Mouse (Mus musculus): ENCODE results near the gene Dpt. TPM values are rescaled to one million over a fixed set of nuclear protein-coding genes. Genes with fewer than 3 reads are reported as not detected.
A peak's percentile ranks its signal among the peaks of the same experiment; 100 is the strongest.

Dpt gene
- total and polyA plus RNA-seq, 3 experiments: not detected

- H3K79me2 ChIP-seq (replicated peaks; ENCODE audit: control insufficient read depth, extremely low read depth, insufficient read depth, poor library complexity, severe bottlenecking): no peaks in the 10 kb centered on the region
- peaks cover 0 to 10% of the 10 kb centered on the region in 2 experiments; a peak in 2 of 4 replicates for H3K4me1 ChIP-seq (ENCODE audit: control insufficient read depth in 1 of 2, insufficient read depth in 2 of 2)
- no peak overlapping the region for H3K4me2 ChIP-seq (ENCODE audit: insufficient read depth, low read depth, poor library complexity, severe bottlenecking)
- H3K27ac ChIP-seq (ENCODE audit: insufficient read depth, low read depth): no peak overlapping the region
- H3K9me3 ChIP-seq (replicated peaks; ENCODE audit: low read length): peaks cover 10% of the 10 kb centered on the region
- dilution Hi-C loops (cut with MboI; ENCODE audit: extremely low pct_ligation_motif_present, extremely low pct_unique_long_range_greater_than_20kb, low sequenced_read_pairs) (no loop called here), in situ Hi-C loops (cut with MboI; ENCODE audit: low pct_ligation_motif_present, low pct_unique_long_range_greater_than_20kb, low sequenced_read_pairs) (no loop called here)
- peak; percentile 89 for DNase-seq (ENCODE audit: extremely low read depth)
- no peaks in the 10 kb centered on the region for H3K36me3 ChIP-seq (replicated peaks in 1 of 2; ENCODE audit: control insufficient read depth in 1 of 2, insufficient read depth in 1 of 2, low read length in 1 of 2)
- no peak overlapping the region for H3K4me3 ChIP-seq (replicated peaks in 1 of 3; ENCODE audit: low read depth in 2 of 3, low read length in 2 of 3, poor library complexity in 1 of 3)
- no peaks in the 10 kb centered on the region for H3K27me3 ChIP-seq (replicated peaks)
- no peak for TF ChIP-seq USF2 (conservative IDR thresholded peaks at IDR 0.05; ENCODE audit: low read depth, low read length)
- no peak for TF ChIP-seq USF1 (IDR thresholded peaks at IDR 0.05; ENCODE audit: low read depth, low read length)
- TF ChIP-seq POLR2A (IDR thresholded peaks at IDR 0.05; ENCODE audit: low read depth, low read length): no peak
- TF ChIP-seq SIN3A (IDR thresholded peaks at IDR 0.05; ENCODE audit: low read length): peak; percentile 58; the same call in 1 of the 2 replicates
- peak; percentile 91 for TF ChIP-seq TCF12 (IDR thresholded peaks at IDR 0.05; ENCODE audit: low read depth, low read length)
- TF ChIP-seq CHD1 (IDR thresholded peaks at IDR 0.05; ENCODE audit: low read depth, low read length): no peak
- 0 out of 2 replicates have a peak, but pooled peaks have one; percentile 38 for TF ChIP-seq HCFC1 (IDR thresholded peaks at IDR 0.05; ENCODE audit: low read depth, low read length)
- TF ChIP-seq TBP (conservative IDR thresholded peaks at IDR 0.05; ENCODE audit: low read depth, low read length): no peak
- TF ChIP-seq JUND (conservative IDR thresholded peaks at IDR 0.05; ENCODE audit: low read depth, low read length): no peak
- TF ChIP-seq NRF1 (IDR thresholded peaks at IDR 0.05; ENCODE audit: low read depth, low read length): no peak
- TF ChIP-seq MAFK (IDR thresholded peaks at IDR 0.05; ENCODE audit: insufficient replicate concordance, low read length): no peak
- no peak for TF ChIP-seq JUN (IDR thresholded peaks at IDR 0.05; ENCODE audit: insufficient read depth, low read depth, low read length)
- peak; percentile 32; the same call in 1 of the 2 replicates for TF ChIP-seq MAX (IDR thresholded peaks at IDR 0.05; ENCODE audit: low read length)
- TF ChIP-seq MEF2A (IDR thresholded peaks at IDR 0.05; ENCODE audit: borderline replicate concordance, low read depth, low read length): peak; percentile 39; the same call in 1 of the 2 replicates
- no peak for TF ChIP-seq UBTF (IDR thresholded peaks at IDR 0.05; ENCODE audit: low read depth, low read length)
- TF ChIP-seq ELF1 (IDR thresholded peaks at IDR 0.05; ENCODE audit: low read depth, low read length): 0 out of 2 replicates have a peak, but pooled peaks have one; percentile 23
- no peak for TF ChIP-seq NELFE (IDR thresholded peaks at IDR 0.05; ENCODE audit: low read depth, low read length)
- TF ChIP-seq POLR2AphosphoS2 (IDR thresholded peaks at IDR 0.05; ENCODE audit: low read depth, low read length): no peak
- TF ChIP-seq BHLHE40 (IDR thresholded peaks at IDR 0.05; ENCODE audit: low read depth, low read length): peak; percentile 21; the same call in 1 of the 2 replicates
- TF ChIP-seq KAT2A (IDR thresholded peaks at IDR 0.05; ENCODE audit: insufficient replicate concordance, low read length): no peak
- peak; percentile 92 for TF ChIP-seq IRF4 (IDR thresholded peaks at IDR 0.05; ENCODE audit: low read depth, low read length)
- TF ChIP-seq RAD21 (IDR thresholded peaks at IDR 0.05; ENCODE audit: low read depth, low read length): peak; percentile 32
- TF ChIP-seq E2F4 (IDR thresholded peaks at IDR 0.05; ENCODE audit: insufficient replicate concordance, low read depth, low read length): no peak
- TF ChIP-seq ETS1 (conservative IDR thresholded peaks at IDR 0.05; ENCODE audit: low read depth, low read length): peak; percentile 35
- TF ChIP-seq PAX5 (IDR thresholded peaks at IDR 0.05; ENCODE audit: low read length): no peak
- no peak for TF ChIP-seq ZNF384 (IDR thresholded peaks at IDR 0.05; ENCODE audit: low read depth, low read length)
- no peak for TF ChIP-seq ZC3H11A (IDR thresholded peaks at IDR 0.05; ENCODE audit: low read depth, low read length)
- TF ChIP-seq MAZ (IDR thresholded peaks at IDR 0.05; ENCODE audit: low read depth, low read length): peak; percentile 63; the same call in 1 of the 2 replicates
- TF ChIP-seq MXI1 (IDR thresholded peaks at IDR 0.05; ENCODE audit: low read depth, low read length): no peak
- peak; percentile 59 for TF ChIP-seq SMC3 (IDR thresholded peaks at IDR 0.05; ENCODE audit: low read depth, low read length)
- TF ChIP-seq MYC (IDR thresholded peaks at IDR 0.05; ENCODE audit: low read depth, low read length): 0 out of 2 replicates have a peak, but pooled peaks have one; percentile 22
- peak; percentile 62; the same call in 1 of the 2 replicates for TF ChIP-seq RCOR1 (conservative IDR thresholded peaks at IDR 0.05; ENCODE audit: low read depth, low read length)
- TF ChIP-seq CTCF (conservative IDR thresholded peaks at IDR 0.05 in 1 of 2, IDR thresholded peaks at IDR 0.05 in 1 of 2; ENCODE audit: low read depth in 2 of 2, low read length in 2 of 2): peak; percentile 54 to 70
- no peak for TF ChIP-seq ZMIZ1 (IDR thresholded peaks at IDR 0.05; ENCODE audit: low read depth, low read length)
- no peak for TF ChIP-seq ZKSCAN1 (IDR thresholded peaks at IDR 0.05; ENCODE audit: borderline replicate concordance, low read depth, low read length)
- 0 out of 2 replicates have a peak, but pooled peaks have one; percentile 17 for TF ChIP-seq CHD2 (IDR thresholded peaks at IDR 0.05; ENCODE audit: low read length)
- TF ChIP-seq EP300 (IDR thresholded peaks at IDR 0.05; ENCODE audit: low read length): peak; percentile 97
- TF ChIP-seq GABPA (IDR thresholded peaks at IDR 0.05; ENCODE audit: insufficient replicate concordance, low read depth, low read length): no peak
- H3K9ac ChIP-seq (ENCODE audit: insufficient read depth, low read depth): no peak overlapping the region
These were observed 74.2 kb downstream of the Dpt start for GRCm38 (mm10) chr1:164870694-164871093.

Measured in CH12.LX (cell line).